Mouse (Mus musculus) bone marrow, adult 2 months (tissue): Measurements from ENCODE around the gene Gm45015.

Experiments
- CTCF ChIP-seq: fragments of 200-500 bp; IDR thresholded peaks from 2 replicates; pipeline ENCODE4 v1.5.1; 2011; ENCODE audit warnings: low read length, control low read depth; ENCODE audit not compliant: control insufficient read depth, insufficient read depth
- POLR2A ChIP-seq: fragments of 200-500 bp; IDR thresholded peaks from 2 replicates; pipeline ENCODE4 v1.6.1; 2011; ENCODE audit warnings: low read depth, mild to moderate bottlenecking, control low read depth, low read length, borderline replicate concordance; ENCODE audit not compliant: control insufficient read depth

DNA sequence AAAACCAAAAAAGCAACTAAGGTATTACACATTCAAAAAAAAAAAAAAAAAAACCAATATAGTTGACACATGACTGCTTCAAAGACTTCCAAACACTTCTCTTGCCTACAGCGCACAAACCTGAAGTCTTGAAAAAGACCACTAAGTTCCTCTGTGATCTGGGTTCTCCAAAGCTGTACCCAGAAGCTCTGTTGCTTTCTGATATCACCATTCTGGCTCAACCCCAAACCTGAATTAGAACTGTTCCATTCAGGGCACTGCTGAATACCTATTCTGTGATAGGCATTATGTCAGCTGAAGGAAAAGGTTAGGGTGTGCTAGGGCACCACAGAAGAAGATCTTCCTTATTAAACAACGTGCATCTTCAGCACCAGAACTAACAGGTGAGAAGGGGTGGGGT is 9.4 kb downstream of the Gm45015 start:
- TF ChIP-seq CTCF (no peak), POLR2A (no peak)
